Mouse (Mus musculus): ENCODE results near the gene Hecw1.

Hecw1 gene

GRCm38 (mm10) chr13:14522906-14523269, at the start of gene Hecw1:
TSS of gene Hecw1 (minus strand) at chr13:14523228.
- no peak for DNase-seq (ENCODE audit: low spot score)

- DNase-seq (ENCODE audit: low spot score) = no peak
Observed at GRCm38 (mm10) chr13:14561336-14561735, 38.3 kb upstream of the Hecw1 start.

GRCm38 (mm10) chr13:14552628-14553027, 29.6 kb upstream of the Hecw1 start:
- no peak for DNase-seq (ENCODE audit: low spot score)

DNA sequence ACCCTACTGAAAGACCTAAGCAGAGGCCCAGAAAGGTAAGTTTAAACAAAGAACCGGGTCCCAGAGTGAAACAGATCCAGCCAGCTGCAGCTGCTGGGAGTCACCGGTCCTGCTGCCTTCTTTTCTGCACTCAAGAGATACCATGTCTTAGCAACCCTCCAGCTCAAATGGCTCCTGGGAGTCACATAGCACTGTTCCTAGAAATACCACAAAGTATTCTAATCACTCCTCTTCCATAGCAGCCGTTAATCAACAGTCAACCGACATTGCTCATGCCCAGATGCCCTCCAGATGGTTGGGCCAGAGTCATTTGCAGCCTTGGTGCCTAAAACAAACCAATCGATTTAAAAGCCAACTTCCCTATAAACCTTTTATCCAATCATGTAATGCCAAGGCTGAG, 19.8 kb upstream of the Hecw1 start:
- no peak for DNase-seq (ENCODE audit: low spot score)

GRCm38 (mm10) chr13:14522128-14522905, 711 bp downstream of the Hecw1 start:
- DNase-seq (ENCODE audit: low spot score) = no peak

DNA sequence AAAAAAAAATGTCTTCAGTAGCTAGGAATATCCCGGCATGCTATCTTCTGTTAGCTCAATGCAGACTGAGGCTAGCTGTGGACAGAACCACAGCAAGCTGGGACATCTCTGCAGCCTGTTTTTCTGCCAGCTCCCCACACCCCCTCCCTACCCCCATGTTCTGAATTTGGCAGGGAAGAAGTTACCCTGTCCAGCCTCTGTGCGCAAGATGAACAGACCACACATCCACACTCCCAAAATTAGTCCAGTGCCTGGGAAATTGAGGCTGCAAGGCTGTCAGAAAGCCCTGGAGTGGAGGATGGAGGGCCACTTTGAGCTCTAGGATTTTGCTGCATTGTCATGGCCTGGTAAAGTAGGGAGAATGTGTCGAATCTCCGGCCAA, 1.3 kb downstream of the Hecw1 start:
- no peak for DNase-seq (ENCODE audit: low spot score)

DNA sequence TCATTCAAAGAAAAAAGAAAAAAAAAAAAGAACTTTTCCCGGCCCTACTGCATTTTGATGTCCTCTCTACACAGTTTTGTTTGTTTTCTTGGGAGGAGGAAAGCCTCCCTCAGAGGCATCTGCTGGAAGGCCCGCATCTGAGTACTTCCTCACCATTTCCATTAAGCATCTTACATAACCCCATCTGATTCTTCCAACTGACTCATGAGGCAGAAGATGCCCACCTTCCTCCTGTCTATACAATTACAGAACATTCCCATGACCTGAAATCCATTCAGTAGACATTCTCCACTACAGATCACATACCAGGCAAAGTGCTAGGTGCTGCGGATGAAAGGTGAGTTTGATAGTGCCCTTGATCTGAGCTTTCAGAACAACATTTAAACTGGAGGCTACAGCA, 3.4 kb downstream of the Hecw1 start:
- no peak for DNase-seq (ENCODE audit: low spot score)

GRCm38 (mm10) chr13:14517478-14517877, 5.5 kb downstream of the Hecw1 start:
- DNase-seq (ENCODE audit: low spot score) = no peak

DNA sequence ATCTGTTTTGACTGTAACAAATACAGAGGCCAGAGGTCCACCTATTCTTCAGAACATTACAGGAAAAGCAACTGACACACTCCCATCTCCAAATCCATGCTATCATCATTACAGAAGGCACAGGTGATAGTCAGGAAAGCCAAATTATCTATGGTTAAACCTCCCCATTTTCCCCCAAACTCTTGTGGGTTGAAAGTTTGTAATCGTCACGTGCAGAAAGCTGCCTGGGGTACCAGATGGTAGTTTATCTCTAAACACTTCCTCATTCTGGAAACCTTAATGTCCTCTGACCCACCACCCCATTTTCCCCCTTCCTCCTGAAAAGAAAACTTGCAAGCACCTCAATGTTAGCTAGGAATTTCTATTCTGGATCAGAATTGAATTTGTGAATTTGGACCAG, 7.9 kb downstream of the Hecw1 start:
- DNase-seq (ENCODE audit: low spot score) = no peak

- DNase-seq (ENCODE audit: low spot score) = no peak
Observed at GRCm38 (mm10) chr13:14513934-14514333, 9.1 kb downstream of the Hecw1 start.

DNA sequence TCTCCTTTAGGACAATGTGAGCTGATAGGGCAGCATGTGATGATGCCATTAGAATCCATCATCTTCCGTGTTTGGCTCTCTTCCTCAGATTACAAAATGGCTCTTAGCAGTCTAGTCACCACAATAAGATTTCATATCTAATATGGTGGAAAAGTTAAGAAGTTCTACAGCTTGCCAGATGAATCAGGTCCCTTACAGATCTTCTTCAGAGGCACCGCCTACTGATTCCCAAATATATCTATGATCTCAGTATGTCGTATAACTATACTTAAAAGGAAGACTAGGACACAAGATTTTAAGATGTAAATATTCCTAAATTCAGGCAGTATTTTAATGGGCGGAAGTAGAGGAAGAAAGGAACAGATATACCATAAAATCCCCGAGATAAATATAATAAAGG, 16.3 kb downstream of the Hecw1 start:
- DNase-seq (ENCODE audit: low spot score) = no peak

DNA sequence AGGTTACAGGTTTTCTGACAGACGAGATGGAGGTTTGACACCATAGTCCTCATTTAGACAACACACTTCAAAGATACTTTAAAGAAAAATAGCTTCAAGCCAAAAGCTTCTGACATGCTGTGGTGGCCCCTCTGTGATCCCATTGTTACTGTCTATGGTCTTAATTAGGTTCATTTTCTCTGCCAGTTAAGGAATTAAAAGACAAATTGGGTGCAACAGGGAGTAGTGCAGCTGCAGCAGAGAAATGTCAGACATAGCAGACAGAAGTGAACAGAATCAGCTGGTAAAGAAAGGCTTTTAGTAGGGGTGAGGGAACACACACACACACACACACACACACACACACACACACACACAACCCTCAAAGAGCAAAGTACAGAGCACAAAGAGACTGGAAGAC, 22.8 kb downstream of the Hecw1 start:
- DNase-seq (ENCODE audit: low spot score) = no peak

DNA sequence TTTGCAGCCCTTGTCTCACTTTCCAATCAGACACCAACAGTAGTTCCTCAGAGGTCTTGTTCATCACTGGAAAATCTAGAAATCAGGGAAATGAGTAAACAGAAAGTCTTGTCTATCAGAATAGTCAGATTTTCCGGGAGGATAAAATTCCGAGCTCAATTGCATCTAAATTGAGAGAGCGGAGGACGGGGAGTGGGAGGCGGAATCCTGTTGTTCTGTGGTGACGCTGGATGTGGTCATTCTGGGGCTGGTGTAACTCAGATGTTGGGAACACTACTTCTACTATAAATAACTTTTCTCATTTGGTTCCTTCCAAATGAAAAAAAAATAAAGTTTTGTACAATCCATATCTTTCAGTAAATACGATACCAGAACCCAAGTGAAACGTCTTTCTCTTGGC, 24.2 kb downstream of the Hecw1 start:
- DNase-seq (ENCODE audit: low spot score) = no peak

DNA sequence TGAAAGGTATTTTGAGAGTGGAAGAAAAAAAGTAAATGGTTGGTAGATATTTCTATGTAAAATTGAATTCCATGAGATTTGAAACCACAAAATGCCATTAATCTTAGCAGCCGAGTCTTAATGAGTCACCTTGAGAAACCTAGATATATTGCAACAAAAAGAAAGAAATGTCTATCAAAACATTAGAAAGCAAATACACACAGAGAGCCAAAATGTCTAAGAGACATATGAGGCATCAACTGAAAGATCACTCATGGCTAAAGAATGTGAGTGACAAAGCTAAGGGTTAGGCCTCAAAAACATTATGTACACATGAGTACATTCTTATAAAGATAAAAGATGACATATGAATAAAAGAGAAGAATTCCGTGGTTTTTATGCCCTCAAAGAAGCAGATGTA, 26.1 kb downstream of the Hecw1 start:
- no peak for DNase-seq (ENCODE audit: low spot score)

- DNase-seq (ENCODE audit: low spot score) = no peak
Observed at GRCm38 (mm10) chr13:14487812-14488211, 35.2 kb downstream of the Hecw1 start.

- no peak for DNase-seq (ENCODE audit: low spot score)
Observed at GRCm38 (mm10) chr13:14471121-14471520, 51.9 kb downstream of the Hecw1 start.

- no peak for DNase-seq (ENCODE audit: low spot score)
Observed at GRCm38 (mm10) chr13:14467517-14467916, 55.5 kb downstream of the Hecw1 start.

DNA sequence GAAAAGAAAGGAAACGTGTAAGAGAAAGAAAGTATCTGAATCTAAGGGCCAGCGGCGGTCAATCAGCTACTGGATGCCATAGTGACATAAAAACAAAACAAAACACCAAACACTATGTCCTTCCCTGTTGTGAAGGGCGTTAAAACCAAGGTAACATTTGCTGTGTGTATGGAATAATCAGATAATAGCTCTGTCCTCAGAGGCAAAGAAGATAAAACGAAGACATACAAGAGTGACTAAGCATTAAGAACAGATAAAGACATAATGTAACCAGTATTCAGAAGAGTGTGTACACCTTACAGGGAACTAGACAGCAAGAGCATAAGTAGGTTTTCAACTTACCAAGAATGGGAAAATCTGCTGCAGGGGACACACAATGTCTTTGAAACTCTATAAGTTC, 62.0 kb downstream of the Hecw1 start:
- DNase-seq (ENCODE audit: low spot score) = no peak

DNA sequence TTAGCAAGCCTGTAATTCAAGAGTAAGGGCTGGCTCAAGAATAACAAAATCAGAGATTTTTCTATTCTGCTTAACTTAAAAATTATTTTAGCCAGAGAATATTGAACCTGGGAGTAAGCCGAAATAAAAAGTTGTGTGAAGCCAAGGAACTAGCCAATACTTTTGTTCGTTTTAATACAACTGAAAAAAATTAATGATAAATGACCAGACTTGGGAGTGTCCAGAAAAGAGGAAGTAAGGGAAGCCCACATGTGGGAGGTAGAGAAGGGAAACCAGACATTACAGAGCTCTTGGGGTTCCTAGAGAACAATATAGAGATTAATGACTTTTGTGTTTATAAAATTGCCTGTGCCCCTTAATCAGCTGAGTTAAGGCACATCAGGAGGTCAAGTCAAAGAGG, 66.0 kb downstream of the Hecw1 start:
- DNase-seq (ENCODE audit: low spot score) = no peak

DNA sequence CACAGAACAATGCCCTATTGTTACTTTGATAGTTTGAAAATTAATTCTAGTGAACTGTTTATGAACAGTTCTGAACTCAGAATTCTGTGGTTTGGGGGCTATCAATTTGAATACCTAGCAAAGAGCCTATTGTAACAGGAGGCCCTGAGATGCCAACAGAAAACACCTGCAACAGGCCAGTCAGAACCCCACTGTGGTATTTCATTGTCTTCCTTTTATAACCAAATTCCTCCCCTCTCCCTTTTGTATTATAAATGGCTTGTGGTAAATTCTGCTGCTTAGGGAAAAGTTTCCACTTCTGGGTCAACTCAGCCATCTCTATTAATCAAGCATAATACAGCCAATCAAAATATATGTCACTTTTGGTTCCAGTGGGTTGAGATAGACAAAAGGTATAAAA, 83.5 kb downstream of the Hecw1 start:
- no peak for DNase-seq (ENCODE audit: low spot score)

DNA sequence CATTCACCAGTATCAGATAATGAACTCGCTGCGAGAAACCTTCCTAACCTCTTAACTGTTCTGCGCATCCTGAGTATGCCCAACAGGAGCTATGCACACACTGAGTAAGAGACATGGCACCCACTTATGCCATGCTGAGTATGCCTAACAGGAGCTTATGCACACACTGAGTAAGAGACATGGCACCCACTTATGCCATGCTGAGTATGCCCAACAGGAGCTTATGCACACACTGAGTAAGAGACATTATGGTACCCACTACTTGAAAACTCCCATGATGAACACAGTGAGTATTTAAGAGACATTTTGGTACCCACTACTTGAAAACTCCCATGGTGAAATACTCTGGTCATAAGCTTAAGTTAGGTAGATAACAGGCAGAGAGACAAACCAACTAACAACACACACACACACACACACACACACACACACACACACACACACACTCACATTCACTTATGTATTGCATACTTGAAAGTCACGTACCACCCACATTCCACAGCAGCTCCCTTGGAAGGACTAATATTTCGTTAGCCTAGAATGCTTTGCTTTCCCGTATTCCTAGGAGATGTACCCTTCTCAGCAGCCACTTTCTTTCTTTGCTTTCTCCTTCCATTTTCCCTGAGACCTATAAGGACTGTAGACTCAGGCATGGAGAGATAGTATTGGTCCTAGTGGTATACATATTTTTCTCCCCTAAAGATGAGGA, 94.0 kb downstream of the Hecw1 start:
- DNase-seq (ENCODE audit: low spot score) = peak; percentile 37

- DNase-seq (ENCODE audit: low spot score) = no peak
Observed at GRCm38 (mm10) chr13:14424836-14425235, 98.2 kb downstream of the Hecw1 start.

- no peak for DNase-seq (ENCODE audit: low spot score)
Observed at GRCm38 (mm10) chr13:14413405-14413804, 109.6 kb downstream of the Hecw1 start.

DNA sequence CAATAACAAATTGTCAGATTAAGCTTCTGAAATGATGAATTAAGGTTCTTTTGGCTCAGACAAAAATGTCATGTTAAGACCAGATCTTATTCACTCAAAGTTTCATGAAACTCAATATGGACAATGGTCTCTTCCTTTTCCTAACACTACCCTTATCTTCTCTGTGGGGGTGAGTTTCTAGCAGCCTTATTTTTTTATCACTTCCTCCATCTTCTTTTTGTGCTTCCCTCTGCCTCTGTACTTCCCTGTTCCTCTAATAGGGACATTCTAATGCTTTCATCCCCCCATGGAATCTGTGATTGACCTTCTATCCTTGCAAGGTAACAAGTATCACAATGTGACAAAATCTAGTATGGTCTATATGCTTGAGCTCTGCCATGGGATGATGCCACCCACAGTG, 148.6 kb downstream of the Hecw1 start:
- DNase-seq (ENCODE audit: low spot score) = no peak
